Mouse (Mus musculus) brain, embryonic 14.5 days (tissue): ENCODE data around the gene Pck1. TPM values are rescaled to one million over a fixed set of nuclear protein-coding genes. Genes with fewer than 3 reads are reported as not detected.

Experiments
- DNase-seq: peaks from one replicate; pipeline ENCODE4 v3.0.0-alpha.2; 2011; ENCODE audit warnings: low read depth
- CTCF ChIP-seq: fragments of 200-500 bp; IDR thresholded peaks from 2 replicates; pipeline ENCODE4 v1.5.1; 2012; ENCODE audit warnings: inconsistent platforms, mild to moderate bottlenecking, moderate library complexity, borderline replicate concordance; ENCODE audit not compliant: insufficient read depth, insufficient read length; ENCODE audit errors: extremely low read depth
- POLR2A ChIP-seq: fragments of 200-500 bp; IDR thresholded peaks from 2 replicates; pipeline ENCODE4 v1.6.1; 2012; ENCODE audit warnings: mild to moderate bottlenecking, inconsistent platforms, borderline replicate concordance; ENCODE audit not compliant: poor library complexity, insufficient read depth, insufficient read length, severe bottlenecking; ENCODE audit errors: extremely low read depth
- polyA plus RNA-seq: library from polyadenylated mRNA; depleted of rRNA; stranded (reverse); fragments of >200 nt; gene quantifications from 2 replicates; pipeline ENCODE4 v1.2.3, GENCODE M21; 2012; rRNA removed

The Pck1 gene
- polyA plus RNA-seq, 1 experiment: not detected

DNA sequence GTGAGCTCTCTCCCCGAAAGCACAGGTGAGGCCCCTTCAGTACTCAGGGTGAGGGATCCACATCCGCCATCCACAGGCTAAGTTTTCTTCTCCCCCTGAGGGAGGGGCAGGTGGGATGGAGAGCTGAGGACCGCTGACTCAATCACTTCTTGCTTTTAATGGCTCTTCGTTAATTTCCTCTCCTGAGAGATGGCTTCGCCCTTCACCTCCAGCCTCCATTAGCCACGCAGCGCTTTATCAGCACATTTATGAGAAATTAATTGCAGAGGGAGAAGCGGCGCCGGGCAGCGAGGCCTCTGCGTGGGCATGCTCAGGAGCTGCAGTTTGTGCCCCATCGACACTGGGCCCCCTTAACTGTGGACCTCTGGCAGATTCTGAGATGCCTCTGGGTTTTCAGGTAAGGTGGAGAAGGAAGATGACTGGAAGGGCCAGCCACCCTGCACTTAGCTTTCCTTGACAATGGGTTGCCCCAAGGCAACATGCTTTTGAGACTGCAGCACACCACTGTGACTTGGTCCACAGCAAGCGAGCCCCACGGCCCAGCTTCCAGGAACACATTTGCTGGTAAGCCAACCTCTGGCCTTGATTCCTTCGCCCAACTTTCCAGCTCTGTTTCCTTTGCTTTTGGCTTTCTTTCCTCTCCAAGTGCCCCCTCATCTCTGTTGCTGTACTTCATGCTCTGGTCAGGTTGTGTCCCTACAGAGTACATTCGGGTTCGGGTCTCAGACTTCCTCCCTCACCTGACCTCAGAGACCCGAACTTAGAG, 50.3 kb downstream of the Pck1 start:
- no peak for TF ChIP-seq POLR2A
- no peak for DNase-seq

DNA sequence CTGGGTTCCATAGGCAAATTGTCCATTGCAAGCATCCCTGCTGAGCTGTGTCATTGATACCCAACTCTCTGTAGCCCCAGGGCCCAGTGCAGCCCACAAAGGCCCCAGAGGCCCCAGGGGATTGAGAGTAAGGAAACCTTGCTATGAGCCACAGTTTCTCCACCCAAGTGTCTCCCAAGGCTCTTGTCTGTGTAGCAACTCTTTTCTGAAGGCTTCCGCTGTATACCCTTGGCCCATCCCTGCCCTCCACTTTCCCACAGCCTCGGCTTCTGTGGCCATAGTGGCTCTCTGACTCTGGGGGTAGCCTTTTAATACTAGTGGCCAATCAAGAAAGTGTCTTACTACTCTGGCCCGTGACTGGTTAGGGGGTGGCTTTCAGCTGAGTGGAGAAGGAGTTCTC, 50.9 kb downstream of the Pck1 start:
- TF ChIP-seq CTCF: no peak
- no peak for DNase-seq

DNA sequence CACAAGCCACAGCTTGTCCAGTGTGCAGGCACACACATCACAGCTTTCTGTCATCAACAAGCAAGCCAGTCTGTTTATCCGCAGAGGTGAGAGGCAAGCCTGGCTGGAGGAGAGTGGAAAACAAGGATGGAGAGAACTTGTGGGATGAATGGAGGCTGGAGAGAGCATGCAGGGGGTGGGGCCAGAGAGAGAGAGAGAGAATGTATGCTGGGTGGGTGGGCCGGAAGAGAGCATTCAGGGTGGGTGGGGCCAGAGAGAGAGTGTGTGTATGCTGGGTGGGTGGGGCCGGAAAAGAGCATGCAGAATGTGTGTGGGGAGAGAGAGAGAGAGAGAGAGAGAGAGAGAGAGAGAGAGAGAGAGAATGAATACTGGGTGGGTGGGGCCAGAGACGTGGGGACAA, 51.8 kb downstream of the Pck1 start:
- no peak for DNase-seq

DNA sequence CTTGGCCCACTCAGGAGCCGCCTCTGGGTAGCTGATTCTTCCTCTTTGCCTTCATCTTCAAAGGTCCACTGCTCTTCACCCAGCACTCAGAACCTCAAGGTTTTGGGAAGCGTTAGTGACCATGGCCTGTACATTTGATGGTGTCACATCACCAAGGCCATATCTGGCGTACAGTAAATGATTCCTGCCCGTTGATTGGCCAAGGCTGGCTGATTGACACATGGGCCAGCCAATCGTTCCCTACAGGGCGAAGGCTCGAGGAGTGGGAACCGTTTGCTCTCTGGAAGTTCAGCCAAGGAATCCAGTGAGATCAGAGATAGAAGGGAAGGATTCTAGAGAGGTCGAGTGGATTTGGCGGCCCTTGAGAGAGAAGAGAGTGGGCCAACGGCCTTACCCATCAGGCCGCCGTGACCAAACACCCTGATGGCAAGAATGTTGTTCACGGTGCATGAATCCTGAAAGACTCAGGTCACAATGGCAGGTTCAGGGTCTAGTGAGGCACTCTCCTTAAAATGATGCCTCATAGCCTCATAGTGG, 52.8 kb downstream of the Pck1 start:
- DNase-seq: no peak
- TF ChIP-seq POLR2A (no peak), CTCF (no peak)

More for the DNA sequence above, 51.8 kb downstream of the Pck1 start:
- TF ChIP-seq POLR2A (no peak), CTCF (no peak)

DNA sequence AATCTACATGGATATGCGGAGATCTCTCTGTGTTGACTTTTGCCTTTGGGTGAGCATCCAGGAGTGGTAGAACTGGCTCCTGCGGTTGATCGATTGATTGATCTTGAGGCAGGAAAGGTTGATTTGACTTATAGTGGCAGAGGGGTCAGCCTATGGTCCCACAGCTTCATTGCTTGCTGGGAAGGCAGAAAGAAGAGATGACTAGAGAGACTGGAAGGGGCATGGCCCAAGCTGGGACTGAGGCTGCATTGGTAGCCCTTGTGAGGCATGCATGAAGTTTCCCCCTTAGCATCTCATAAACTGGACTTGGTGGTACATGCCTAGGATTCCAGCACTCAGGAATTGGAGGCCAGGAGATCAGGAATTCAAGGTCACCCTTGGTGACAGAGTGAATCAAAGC, 54.2 kb downstream of the Pck1 start:
- DNase-seq: no peak
- TF ChIP-seq CTCF: no peak
- no peak for TF ChIP-seq POLR2A

Other genes starting within 250 kb of the Pck1 start
- gene Bmp7, start 212.7 kb upstream of the Pck1 start, polyA plus RNA-seq: 14.8 and 26.0 TPM in 2 replicates
- gene Spo11, start 175.3 kb upstream of the Pck1 start, polyA plus RNA-seq: 1.6 and 1.7 TPM in 2 replicates
- 119 and 147 TPM in 2 replicates for gene Rae1, start 152.9 kb upstream of the Pck1 start, polyA plus RNA-seq
- 60.9 and 70.5 TPM in 2 replicates for gene Rbm38, start 132.6 kb upstream of the Pck1 start, polyA plus RNA-seq
- not detected in 2 replicates for gene Ctcfl, start 33.5 kb upstream of the Pck1 start, polyA plus RNA-seq
- gene Zbp1, start 65.9 kb downstream of the Pck1 start, polyA plus RNA-seq: 0.18 and 0.40 TPM in 2 replicates
- 25.5 and 31.7 TPM in 2 replicates for gene Pmepa1, start 123.5 kb downstream of the Pck1 start, polyA plus RNA-seq